Mouse (Mus musculus) cerebellum, adult 2 months (tissue): ENCODE results near the gene Gm3238.

Experiments
- CTCF ChIP-seq: fragments of 200-500 bp; IDR thresholded peaks from 2 replicates; pipeline ENCODE4 v1.5.1; 2011; ENCODE audit warnings: low read depth, mild to moderate bottlenecking, control low read depth, low read length, moderate library complexity, borderline replicate concordance; ENCODE audit not compliant: insufficient read depth
- POLR2A ChIP-seq: fragments of 200-500 bp; IDR thresholded peaks from 2 replicates; pipeline ENCODE4 v1.6.1; 2011; ENCODE audit warnings: low read length, control low read depth, borderline replicate concordance; ENCODE audit not compliant: insufficient read depth

GRCm38 (mm10) chr10:77814382-77814781, 43.3 kb upstream of the Gm3238 start, which contains the start of gene Gm2696:
- no peak for TF ChIP-seq POLR2A
- TF ChIP-seq CTCF: no peak
